Mouse (Mus musculus) colon, adult 2 months (tissue): ENCODE results near the gene Bola1. TPM values are rescaled to one million over a fixed set of nuclear protein-coding genes. Genes with fewer than 3 reads are reported as not detected.

Experiments
- polyA plus RNA-seq: library from polyadenylated mRNA; depleted of rRNA; stranded (reverse); fragments of >200 nt; gene quantifications from 2 replicates; pipeline ENCODE4 v1.2.3, GENCODE M21; 2012; rRNA removed

Gene Bola1
- 73.9 and 91.3 TPM in 2 replicates for polyA plus RNA-seq

GRCm38 (mm10) chr3:96219661-96220130 is at the start of gene Bola1, which contains the start of gene Hist2h2ab:
TSS of gene Bola1 (minus strand) at chr3:96219709.
TSS of gene Hist2h2ab (plus strand) at chr3:96219865.

GRCm38 (mm10) chr3:96268051-96268775 is 48.7 kb upstream of the Bola1 start, which contains the start of gene Hist2h3b:
TSS of gene Hist2h3b (plus strand) at chr3:96268654.

GRCm38 (mm10) chr3:96262979-96263550 is 43.6 kb upstream of the Bola1 start, which contains the start of gene Hist2h4:
TSS of gene Hist2h4 (minus strand) at chr3:96263311.

GRCm38 (mm10) chr3:96246427-96246856 is 26.9 kb upstream of the Bola1 start, which contains the start of gene Hist2h3c1:
TSS of gene Hist2h3c1 (plus strand) at chr3:96246685.

GRCm38 (mm10) chr3:96245003-96245886 is 25.7 kb upstream of the Bola1 start, which contains the start of gene Hist2h2aa1:
TSS of gene Hist2h2aa1 (plus strand) at chr3:96245497.

GRCm38 (mm10) chr3:96239949-96240798 is 20.7 kb upstream of the Bola1 start, which contains the start of gene Hist2h2aa2:
TSS of gene Hist2h2aa2 (minus strand) at chr3:96240276.

GRCm38 (mm10) chr3:96238954-96239793 is 19.7 kb upstream of the Bola1 start, which contains the start of gene Hist2h3c2:
TSS of gene Hist2h3c2 (minus strand) at chr3:96239127.

GRCm38 (mm10) chr3:96220765-96221639 is 1.5 kb upstream of the Bola1 start, which contains the start of the genes Hist2h2ac and Hist2h2be:
TSS of gene Hist2h2ac (minus strand) at chr3:96220880.
TSS of gene Hist2h2be (plus strand) at chr3:96221119.

GRCm38 (mm10) chr3:96180727-96181477 is 38.6 kb downstream of the Bola1 start, which contains the start of gene Sv2a:
TSS of gene Sv2a (plus strand) at chr3:96181151.

GRCm38 (mm10) chr3:96172197-96173178 is 47.0 kb downstream of the Bola1 start, which contains the start of gene Sf3b4:
TSS of gene Sf3b4 (plus strand) at chr3:96172332.

GRCm38 (mm10) chr3:96161869-96162840 is 57.4 kb downstream of the Bola1 start, which contains the start of gene Mtmr11:
TSS of gene Mtmr11 (plus strand) at chr3:96162004.

Other genes with a start within 250 kb of the Bola1 start
- 30.2 and 42.1 TPM in 2 replicates for gene Plekho1, start 223.7 kb downstream of the Bola1 start, polyA plus RNA-seq
- 3.4 and 4.2 TPM in 2 replicates for gene Vps45, start 161.2 kb downstream of the Bola1 start, polyA plus RNA-seq
- gene Otud7b, start 115.2 kb downstream of the Bola1 start, polyA plus RNA-seq = 16.0 and 17.8 TPM in 2 replicates
- 38.7 and 44.7 TPM in 2 replicates for gene Mtmr11, start 57.7 kb downstream of the Bola1 start, polyA plus RNA-seq
- 72.6 and 80.8 TPM in 2 replicates for gene Sf3b4, start 47.4 kb downstream of the Bola1 start, polyA plus RNA-seq
- gene Sv2a, start 38.6 kb downstream of the Bola1 start, polyA plus RNA-seq = 2.3 and 2.5 TPM in 2 replicates
- 1.8 and 8.0 TPM in 2 replicates for gene Hist2h2ab, start 156 bp upstream of the Bola1 start, polyA plus RNA-seq
- 18.8 and 23.5 TPM in 2 replicates for gene Hist2h2ac, start 1.2 kb upstream of the Bola1 start, polyA plus RNA-seq
- 4.2 and 4.6 TPM in 2 replicates for gene Hist2h2be, start 1.4 kb upstream of the Bola1 start, polyA plus RNA-seq
- 105 and 114 TPM in 2 replicates for gene Hist2h3c2, start 19.4 kb upstream of the Bola1 start, polyA plus RNA-seq
- gene Hist2h2aa2, start 20.6 kb upstream of the Bola1 start, polyA plus RNA-seq = 291 and 333 TPM in 2 replicates
- gene Hist2h2aa1, start 25.8 kb upstream of the Bola1 start, polyA plus RNA-seq = 316 and 418 TPM in 2 replicates
- not detected in 2 replicates for gene Hist2h3c1, start 27.0 kb upstream of the Bola1 start, polyA plus RNA-seq
- 6.2 and 7.7 TPM in 2 replicates for gene Hist2h4, start 43.6 kb upstream of the Bola1 start, polyA plus RNA-seq
- 93.7 and 97.1 TPM in 2 replicates for gene Hist2h3b, start 48.9 kb upstream of the Bola1 start, polyA plus RNA-seq
- 9.4 and 9.5 TPM in 2 replicates for gene Hist2h2bb, start 50.0 kb upstream of the Bola1 start, polyA plus RNA-seq
- 1.2 and 1.6 TPM in 2 replicates for gene Fcgr1, start 74.3 kb upstream of the Bola1 start, polyA plus RNA-seq
- 0.10 and 0.34 TPM in 2 replicates for gene BC107364, start 232.6 kb upstream of the Bola1 start, polyA plus RNA-seq